Comparison of ENCODE assay signal across 8 mouse cellular contexts in genomic region chr9:44319887-44320798, GRCm38 (mm10). TPM values are rescaled to one million over a fixed set of nuclear protein-coding genes. Genes with fewer than 3 reads are reported as not detected.
DNase-seq lines count a peak whose midpoint lies in the region; ATAC-seq and TF ChIP-seq lines count a peak whose summit lies in the region.

Gene C2cd2l, minus strand, starts transcription at chr9:44320285.

- WGBS in hindbrain, embryonic 10.5 days = under 1% methylated on average over 67 of the region's 67 CpGs
- WGBS in lung, postnatal 0 days = under 1% methylated on average over 66 of the region's 67 CpGs

- peaks cover 22% of the 10 kb centered on the region for H3K36me3 ChIP-seq in hindbrain, embryonic 10.5 days
- H3K36me3 ChIP-seq in lung, postnatal 0 days (ENCODE audit: insufficient read depth, low read length) = peaks cover 7% of the 10 kb centered on the region; the same call in 1 of the 2 replicates

- DNase-seq in MEL-GATA-1-ER (ENCODE audit: extremely low read depth, low read depth) = peak; percentile 87
- peak; percentile 95 for DNase-seq in cerebellum, adult 9-10 months
- DNase-seq in hindbrain, embryonic 10.5 days (ENCODE audit: low spot score) = peak; percentile 94
- DNase-seq in layer of hippocampus, adult 9-11 months = peak; percentile 97
- DNase-seq in lung, postnatal 0 days (ENCODE audit: low spot score) = peak; percentile 100
- DNase-seq in ovary, postnatal 36 days (ENCODE audit: low spot score) = peak; percentile 85
- DNase-seq in thymus, postnatal 25 days = peak; percentile 84

- peak within 1 kb of the TSS; percentile 73 for H3K9ac ChIP-seq in lung, postnatal 0 days (replicated peaks; ENCODE audit: low read depth)

- TF ChIP-seq EP300 in lung, postnatal 0 days (IDR thresholded peaks at IDR 0.05) = peak; percentile 47; the same call in 1 of the 2 replicates

- H3K4me3 ChIP-seq in hindbrain, embryonic 10.5 days = peak within 1 kb of the TSS; percentile 88
- peak within 1 kb of the TSS; percentile 69 for H3K4me3 ChIP-seq in lung, postnatal 0 days (ENCODE audit: low read depth, low read length)

- H3K4me1 ChIP-seq in hindbrain, embryonic 10.5 days (replicated peaks) = peaks cover 38% of the 10 kb centered on the region
- peaks cover 16% of the 10 kb centered on the region for H3K4me1 ChIP-seq in lung, postnatal 0 days (ENCODE audit: insufficient read depth, low read depth, low read length)

- H3K27ac ChIP-seq in hindbrain, embryonic 10.5 days = peak within 1 kb of the TSS; percentile 85
- H3K27ac ChIP-seq in lung, postnatal 0 days (ENCODE audit: low read length) = peak within 1 kb of the TSS; percentile 88

- H3K4me2 ChIP-seq in lung, postnatal 0 days (replicated peaks; ENCODE audit: low read depth, low read length) = peak within 1 kb of the TSS; percentile 89

- ATAC-seq in frontal cortex, adult (ENCODE audit: low TSS enrichment) = peak; percentile 90
- ATAC-seq in lung, postnatal 0 days = peak; percentile 99

- no peak for TF ChIP-seq CTCF in lung, postnatal 0 days (IDR thresholded peaks at IDR 0.05)

- no peaks in the 10 kb centered on the region for H3K9me3 ChIP-seq in hindbrain, embryonic 10.5 days
- H3K9me3 ChIP-seq in lung, postnatal 0 days (ENCODE audit: low read length) = no peaks in the 10 kb centered on the region

- peaks cover 12% of the 10 kb centered on the region; the same call in 1 of the 2 replicates for H3K27me3 ChIP-seq in hindbrain, embryonic 10.5 days (ENCODE audit: insufficient read depth, poor library complexity, severe bottlenecking)
- no peaks in the 10 kb centered on the region for H3K27me3 ChIP-seq in lung, postnatal 0 days (replicated peaks; ENCODE audit: insufficient read depth, low read length)

RNA-seq across cellular contexts. Expression of gene C2cd2l, which starts in this region (rescaled TPM):
- polyA plus RNA-seq in hindbrain, embryonic 10.5 days (2016; fragmentation: Nextera tagmentation; extraction: Ambion mirVana) = 9.8 and 17.5 TPM in 2 replicates
- polyA plus RNA-seq in lung, postnatal 0 days (2015; fragmentation: Nextera tagmentation; extraction: Ambion mirVana) = 8.1 and 10.3 TPM in 2 replicates

Comparison
In these comparisons a context has a peak if more than half of its experiments do, and no peak if none do; other contexts are left out.
1. Peak in every context shown above with its lines: DNase-seq, ATAC-seq, H3K4me3 ChIP-seq and H3K27ac ChIP-seq.